Mouse (Mus musculus): ENCODE measurements around the gene Cxcr4. TPM values are rescaled to one million over a fixed set of nuclear protein-coding genes. Genes with fewer than 3 reads are reported as not detected.
A peak's percentile ranks its signal among the peaks of the same experiment; 100 is the strongest.

Gene Cxcr4
- polyA plus RNA-seq, 1 experiment from 2014 or later: 9.2 TPM

DNA sequence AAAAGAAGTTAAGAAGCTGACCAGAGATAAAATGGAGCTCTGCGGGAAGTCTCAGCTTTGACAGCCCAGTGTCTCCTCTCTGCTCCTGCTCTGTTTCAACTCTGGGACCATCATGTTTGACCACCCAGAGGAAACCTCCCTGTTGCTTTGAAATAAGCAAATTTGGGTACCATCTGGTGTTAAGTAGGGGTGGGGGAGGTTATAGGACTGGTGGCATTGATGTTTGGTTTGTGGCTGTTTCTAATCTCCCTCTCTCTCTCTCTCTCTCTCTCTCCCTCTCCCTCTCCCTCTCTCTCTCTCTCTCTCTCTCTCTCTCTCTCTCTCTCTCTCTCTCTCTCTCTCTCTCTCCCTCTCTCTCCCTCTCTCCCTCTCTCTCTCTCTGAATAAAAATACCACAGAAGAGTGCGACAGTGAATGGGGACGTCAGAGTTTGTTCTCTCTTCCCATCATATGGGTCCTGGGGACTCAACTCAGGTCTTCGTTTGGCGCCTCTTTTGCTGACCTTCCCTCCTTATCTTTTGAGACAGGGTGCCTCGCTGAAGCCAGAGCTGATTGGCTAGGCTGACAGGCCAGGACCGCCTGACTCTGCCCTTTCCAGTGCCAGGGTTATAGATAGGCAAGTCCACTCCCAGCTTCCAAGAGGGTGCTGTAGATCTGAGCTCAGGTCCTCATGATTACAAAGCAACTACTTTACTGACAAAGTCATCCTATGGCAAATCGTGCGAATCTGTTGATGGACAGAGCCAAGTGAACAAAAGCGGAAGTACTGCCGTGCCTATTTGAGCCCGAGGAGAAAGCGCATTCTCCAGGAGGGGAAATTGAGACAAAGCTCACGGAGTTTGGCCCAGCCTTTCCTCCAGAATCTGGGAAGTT is 31.4 kb downstream of the Cxcr4 start:
- H3K27me3 ChIP-seq: no peaks in the 10 kb centered on the region
- ATAC-seq (ENCODE audit: low FRiP score, low read depth): 0 out of 2 replicates have a peak, but pooled peaks have one; percentile 19
- no peak overlapping the region for H3K27ac ChIP-seq (replicated peaks)
- H3K36me3 ChIP-seq: no peaks in the 10 kb centered on the region
- H3K4me2 ChIP-seq: no peak overlapping the region
- H3K4me3 ChIP-seq: no peak overlapping the region
- H3K4me1 ChIP-seq (replicated peaks): 0 out of 2 replicates have a peak, but pooled peaks cover 8% of the 10 kb centered on the region
- no peak overlapping the region for H3K9ac ChIP-seq
- H3K9me3 ChIP-seq: no peaks in the 10 kb centered on the region
- 69% methylated on average over 14 of the region's 14 CpGs for WGBS

DNA sequence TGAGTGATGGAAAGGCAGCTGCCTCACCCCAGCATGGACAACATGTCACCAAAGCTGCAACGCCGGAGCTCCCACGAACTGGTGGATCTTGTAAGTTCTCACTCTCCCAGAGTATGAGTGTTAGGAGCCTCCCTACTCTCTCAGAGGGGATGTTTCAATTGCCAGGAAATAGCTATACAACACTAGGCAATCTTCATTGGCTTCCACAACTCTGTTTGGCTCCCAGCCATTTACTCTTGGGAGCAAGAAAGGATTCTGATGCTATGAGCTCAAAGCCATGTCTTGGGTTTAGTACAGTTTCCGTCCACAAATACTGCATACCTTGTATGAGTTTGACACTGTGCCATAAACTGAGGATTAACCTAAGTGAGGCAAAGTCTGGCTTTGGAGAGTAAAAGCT is 34.1 kb downstream of the Cxcr4 start:
- H3K9ac ChIP-seq: no peak overlapping the region
- 75% methylated on average over 4 of the region's 4 CpGs for WGBS
- no peaks in the 10 kb centered on the region for H3K27me3 ChIP-seq
- no peak overlapping the region for H3K4me2 ChIP-seq
- no peak overlapping the region for H3K27ac ChIP-seq (replicated peaks)
- no peak for ATAC-seq (ENCODE audit: low FRiP score, low read depth)
- no peak overlapping the region for H3K4me3 ChIP-seq
- H3K4me1 ChIP-seq (replicated peaks): 0 out of 2 replicates have a peak, but pooled peaks cover 8% of the 10 kb centered on the region
- no peaks in the 10 kb centered on the region for H3K9me3 ChIP-seq
- no peaks in the 10 kb centered on the region for H3K36me3 ChIP-seq

DNA sequence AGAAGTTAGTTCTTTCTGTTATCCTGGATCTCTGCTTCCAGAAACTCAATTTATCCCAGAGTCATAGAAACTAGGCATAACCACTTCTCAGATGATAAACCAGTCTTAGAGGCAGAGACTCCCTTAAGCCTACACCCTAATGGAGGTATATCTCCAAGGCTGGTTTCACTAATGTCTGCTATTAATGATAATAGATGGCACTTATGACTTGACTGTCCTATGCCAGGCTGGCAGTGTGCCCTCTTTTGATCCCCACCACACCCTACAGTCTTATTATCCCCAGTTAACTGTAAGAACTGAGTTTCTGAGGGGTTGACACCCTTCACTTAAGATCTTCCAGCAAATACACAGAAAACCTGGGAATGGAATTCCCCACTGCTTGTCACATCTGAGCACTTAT is 39.5 kb downstream of the Cxcr4 start:
- no peak overlapping the region for H3K27ac ChIP-seq (replicated peaks)
- no peak overlapping the region for H3K9ac ChIP-seq
- H3K27me3 ChIP-seq: no peaks in the 10 kb centered on the region
- H3K4me3 ChIP-seq: no peak overlapping the region
- no peaks in the 10 kb centered on the region for H3K36me3 ChIP-seq
- no peak for ATAC-seq (ENCODE audit: low FRiP score, low read depth)
- H3K4me2 ChIP-seq: no peak overlapping the region
- no peaks in the 10 kb centered on the region for H3K9me3 ChIP-seq
- no peaks in the 10 kb centered on the region for H3K4me1 ChIP-seq (replicated peaks)

DNA sequence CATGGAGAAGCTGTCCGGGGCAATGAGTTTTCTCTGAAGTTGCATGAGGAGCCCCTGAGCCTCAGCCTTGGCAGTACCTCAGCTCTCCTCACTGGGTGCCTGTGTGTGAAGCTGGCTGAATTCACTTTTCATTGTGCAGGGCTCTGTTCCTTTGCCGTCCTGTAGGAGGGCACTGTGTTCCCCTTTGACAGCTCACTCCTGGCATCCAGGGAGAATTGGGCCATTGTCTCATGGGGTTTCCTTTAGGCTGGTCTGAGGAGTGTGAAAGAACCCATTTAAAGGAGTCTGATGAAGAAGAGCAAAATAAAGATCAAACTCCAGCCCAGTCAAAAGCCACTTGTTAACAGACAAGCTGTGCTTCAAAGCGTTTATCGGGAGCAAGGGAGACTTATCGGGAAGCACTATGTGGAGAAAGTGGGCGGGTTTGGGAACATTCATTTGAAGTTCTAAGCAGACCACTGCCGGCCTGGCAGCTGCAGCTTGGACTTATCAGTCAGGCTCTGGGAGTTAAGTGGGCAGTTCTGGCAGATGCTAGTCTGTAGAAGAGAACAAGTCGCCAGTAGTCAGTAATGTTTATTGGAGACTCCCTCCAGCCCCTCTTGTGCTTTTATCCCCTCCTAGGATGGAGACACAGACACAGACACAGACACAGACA is 40.2 kb downstream of the Cxcr4 start:
- H3K4me1 ChIP-seq (replicated peaks): no peaks in the 10 kb centered on the region
- no peaks in the 10 kb centered on the region for H3K27me3 ChIP-seq
- H3K36me3 ChIP-seq: no peaks in the 10 kb centered on the region
- H3K9ac ChIP-seq: no peak overlapping the region
- H3K4me3 ChIP-seq: no peak overlapping the region
- ATAC-seq (ENCODE audit: low FRiP score, low read depth): peak; percentile 72
- no peaks in the 10 kb centered on the region for H3K9me3 ChIP-seq
- WGBS: 11% methylated on average over 8 of the region's 8 CpGs
- H3K27ac ChIP-seq (replicated peaks): peak overlapping the region; percentile 56; the same call in 1 of the 2 replicates
- H3K4me2 ChIP-seq: no peak overlapping the region

DNA sequence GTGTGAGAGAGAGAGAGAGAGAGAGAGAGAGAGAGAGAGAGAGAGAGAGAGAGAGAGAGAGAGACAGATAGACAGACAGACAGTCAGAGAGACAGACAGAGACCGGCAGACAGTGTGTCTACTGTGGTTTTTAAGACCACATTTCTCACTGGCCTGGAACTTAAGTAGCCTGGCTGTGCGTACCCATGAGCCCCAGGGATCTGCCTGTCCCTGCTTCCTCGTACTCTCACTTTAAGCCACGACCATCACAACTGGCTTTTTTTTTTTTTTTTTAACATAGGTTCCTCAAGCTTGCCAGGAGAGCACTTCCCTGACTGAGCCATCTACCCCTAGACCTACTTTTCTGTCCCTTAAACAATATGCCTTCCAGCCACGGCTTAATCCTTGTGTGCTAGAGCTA is 42.7 kb downstream of the Cxcr4 start:
- no peak for ATAC-seq (ENCODE audit: low FRiP score, low read depth)
- 78% methylated on average over 5 of the region's 5 CpGs for WGBS
- Histone ChIP-seq H3K9ac (no peak overlapping the region), H3K4me3 (no peak overlapping the region), H3K9me3 (no peaks in the 10 kb centered on the region), H3K27ac (replicated peaks) (no peak overlapping the region), H3K36me3 (no peaks in the 10 kb centered on the region), H3K4me1 (replicated peaks) (no peaks in the 10 kb centered on the region), H3K4me2 (no peak overlapping the region), H3K27me3 (no peaks in the 10 kb centered on the region)

DNA sequence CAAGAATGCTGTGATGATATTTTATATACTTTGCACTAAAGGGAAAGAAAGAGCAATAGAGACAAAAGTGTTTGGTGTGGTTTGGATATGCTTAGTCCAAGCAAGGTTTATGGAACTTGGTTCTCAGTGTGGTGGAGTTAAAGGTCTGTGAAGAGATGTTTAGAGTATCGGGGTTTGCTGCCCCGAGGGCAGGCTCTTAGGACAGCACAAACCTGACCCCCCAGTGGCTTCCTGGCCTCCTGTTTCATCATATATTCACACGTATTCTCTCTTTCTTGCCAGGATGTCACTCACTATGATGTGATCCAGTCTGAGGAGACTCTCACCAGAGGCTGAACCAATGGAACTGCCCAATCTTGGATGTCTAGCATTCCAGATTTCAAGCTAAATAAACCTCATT is 43.1 kb downstream of the Cxcr4 start:
- no peak for ATAC-seq (ENCODE audit: low FRiP score, low read depth)
- no peak overlapping the region for H3K9ac ChIP-seq
- H3K27me3 ChIP-seq: no peaks in the 10 kb centered on the region
- no peaks in the 10 kb centered on the region for H3K9me3 ChIP-seq
- no peaks in the 10 kb centered on the region for H3K4me1 ChIP-seq (replicated peaks)
- no peaks in the 10 kb centered on the region for H3K36me3 ChIP-seq
- H3K4me2 ChIP-seq: no peak overlapping the region
- WGBS: 77% methylated on average over 3 of the region's 3 CpGs
- H3K4me3 ChIP-seq: no peak overlapping the region
- no peak overlapping the region for H3K27ac ChIP-seq (replicated peaks)

DNA sequence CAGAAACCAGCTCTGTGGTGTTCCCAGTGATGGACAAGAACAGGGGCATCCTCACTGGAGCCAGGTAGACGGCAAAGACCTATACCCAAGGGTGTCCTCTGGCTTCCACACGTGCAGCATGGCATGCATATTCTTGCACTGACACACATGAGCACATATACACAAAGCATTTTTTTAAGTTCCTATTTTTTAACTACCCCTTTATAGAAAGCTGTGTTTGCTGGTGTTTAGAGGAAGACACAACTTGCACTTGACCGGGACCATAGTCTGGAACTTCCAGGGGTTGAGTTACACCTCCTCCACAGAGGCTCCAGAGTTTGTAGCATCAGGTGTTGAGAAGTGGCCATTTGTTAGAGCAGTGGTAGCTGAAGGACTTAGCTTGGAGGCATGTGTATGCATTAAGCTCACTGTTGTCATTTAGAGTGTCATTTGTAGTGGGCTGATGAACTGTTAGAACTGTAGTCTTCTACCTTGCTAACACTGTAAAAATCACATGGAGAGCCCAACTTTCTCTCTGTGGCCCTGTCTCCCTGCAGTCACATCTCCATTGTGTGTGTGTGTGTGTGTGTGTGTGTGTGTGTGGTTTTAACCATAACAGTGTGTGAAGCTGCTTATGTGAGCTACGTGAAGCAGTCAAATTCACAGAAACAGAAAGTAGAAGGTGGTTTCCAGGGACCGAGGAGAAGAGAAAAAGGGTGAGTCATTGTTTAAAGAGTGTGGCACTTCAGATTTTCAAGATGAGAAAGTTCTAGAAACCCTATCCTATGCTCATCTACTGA is 43.7 kb downstream of the Cxcr4 start:
- Histone ChIP-seq H3K36me3 (no peaks in the 10 kb centered on the region), H3K27me3 (no peaks in the 10 kb centered on the region), H3K9ac (no peak overlapping the region), H3K9me3 (no peaks in the 10 kb centered on the region), H3K27ac (replicated peaks) (no peak overlapping the region), H3K4me2 (no peak overlapping the region), H3K4me1 (replicated peaks) (no peaks in the 10 kb centered on the region), H3K4me3 (no peak overlapping the region)
- 92% methylated on average over 5 of the region's 5 CpGs for WGBS
- no peak for ATAC-seq (ENCODE audit: low FRiP score, low read depth)

DNA sequence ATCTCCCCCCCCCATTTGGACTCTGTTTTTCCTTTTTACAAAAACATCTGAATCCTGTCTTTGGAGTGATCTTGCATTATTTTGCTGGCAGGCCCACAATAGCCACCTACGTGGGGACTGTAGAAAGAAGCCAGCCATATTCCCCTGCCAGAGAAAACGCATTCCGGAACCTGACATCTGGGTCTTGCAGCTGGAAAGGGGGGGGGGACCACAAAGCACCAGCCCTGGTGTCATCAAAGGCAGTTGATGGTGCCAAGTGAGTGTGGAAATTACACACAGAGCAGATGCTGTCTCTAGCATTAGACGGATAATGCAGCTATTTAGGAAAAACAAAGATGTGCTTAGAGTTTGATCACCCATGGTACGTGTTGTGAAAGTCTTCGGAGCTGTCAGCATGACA is 46.4 kb downstream of the Cxcr4 start:
- WGBS: 51% methylated on average over 6 of the region's 6 CpGs
- no peaks in the 10 kb centered on the region for H3K4me1 ChIP-seq (replicated peaks)
- ATAC-seq (ENCODE audit: low FRiP score, low read depth): peak; percentile 71; the same call in 1 of the 2 replicates
- H3K9me3 ChIP-seq: no peaks in the 10 kb centered on the region
- H3K4me3 ChIP-seq: no peak overlapping the region
- no peak overlapping the region for H3K4me2 ChIP-seq
- no peak overlapping the region for H3K9ac ChIP-seq
- H3K36me3 ChIP-seq: no peaks in the 10 kb centered on the region
- no peaks in the 10 kb centered on the region for H3K27me3 ChIP-seq
- H3K27ac ChIP-seq (replicated peaks): no peak overlapping the region

DNA sequence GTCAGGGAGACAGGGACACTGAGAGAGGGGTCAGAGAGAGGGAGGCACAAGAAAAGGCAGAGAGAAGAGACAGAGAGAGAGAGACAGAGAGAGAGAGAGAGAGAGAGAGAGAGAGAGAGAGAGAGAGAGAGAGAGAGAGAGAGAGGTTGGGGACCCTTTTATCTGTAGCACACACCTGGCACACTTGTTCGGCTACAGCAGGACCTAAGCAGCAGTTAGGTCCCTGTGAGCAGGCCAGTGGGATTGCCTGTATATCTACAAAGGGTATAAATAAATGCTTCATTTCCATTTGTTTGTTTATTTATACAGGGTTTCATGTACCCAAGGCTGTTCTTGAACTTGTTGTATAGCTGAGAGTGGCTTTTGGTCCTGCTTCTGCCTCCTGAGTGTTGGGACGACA is 49.0 kb downstream of the Cxcr4 start:
- Histone ChIP-seq H3K27ac (replicated peaks) (no peak overlapping the region), H3K4me3 (no peak overlapping the region), H3K4me1 (replicated peaks) (0 out of 2 replicates have a peak, but pooled peaks cover 6% of the 10 kb centered on the region), H3K9me3 (no peaks in the 10 kb centered on the region), H3K4me2 (no peak overlapping the region), H3K36me3 (no peaks in the 10 kb centered on the region), H3K9ac (no peak overlapping the region), H3K27me3 (no peaks in the 10 kb centered on the region)
- 90% methylated on average over 2 of the region's 2 CpGs for WGBS
- no peak for ATAC-seq (ENCODE audit: low FRiP score, low read depth)

DNA sequence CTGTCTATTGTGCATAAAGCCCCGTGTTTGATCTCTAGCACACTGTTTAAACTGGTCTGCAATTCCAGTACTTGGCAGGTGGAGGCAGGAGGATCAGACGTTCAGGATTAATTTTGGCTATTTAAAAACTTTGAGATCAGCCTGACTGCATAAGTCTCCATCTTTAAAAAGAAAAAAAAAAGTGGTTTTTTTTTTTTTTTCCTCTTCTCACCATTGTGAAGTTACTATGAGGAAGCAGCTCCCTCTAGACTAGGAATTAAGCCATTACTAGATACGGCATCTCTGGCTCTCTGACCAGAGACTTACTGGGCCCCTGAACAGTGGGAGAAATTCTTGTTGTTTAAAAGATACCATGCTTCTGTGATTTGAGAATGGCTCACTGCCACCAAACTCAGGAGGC is 49.5 kb downstream of the Cxcr4 start:
- H3K27me3 ChIP-seq: no peaks in the 10 kb centered on the region
- no peak overlapping the region for H3K9ac ChIP-seq
- no peak overlapping the region for H3K4me3 ChIP-seq
- H3K27ac ChIP-seq (replicated peaks): no peak overlapping the region
- no peaks in the 10 kb centered on the region for H3K9me3 ChIP-seq
- 66% methylated on average over 3 of the region's 3 CpGs for WGBS
- H3K36me3 ChIP-seq: no peaks in the 10 kb centered on the region
- 0 out of 2 replicates have a peak, but pooled peaks cover 6% of the 10 kb centered on the region for H3K4me1 ChIP-seq (replicated peaks)
- no peak overlapping the region for H3K4me2 ChIP-seq
- no peak for ATAC-seq (ENCODE audit: low FRiP score, low read depth)

DNA sequence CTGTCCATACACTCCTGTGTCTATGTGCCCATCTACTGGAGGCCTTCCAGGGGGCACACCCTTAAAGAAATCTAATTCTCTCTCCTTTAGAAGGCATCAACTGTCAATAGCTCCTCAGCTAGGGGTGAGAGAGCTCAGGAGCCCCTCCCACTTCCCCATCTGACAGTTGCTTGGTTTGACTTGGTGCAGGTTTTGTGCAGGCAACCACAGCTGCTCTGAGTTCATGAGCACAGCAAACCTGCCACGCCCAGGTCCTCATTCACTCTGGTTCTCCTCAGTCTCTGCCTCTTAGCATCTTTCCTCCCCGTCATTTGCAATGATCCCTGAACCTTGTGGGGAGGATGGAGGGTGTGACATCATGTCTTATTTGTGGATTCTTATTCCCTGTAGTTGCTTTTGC is 51.9 kb downstream of the Cxcr4 start:
- Histone ChIP-seq H3K27me3 (no peaks in the 10 kb centered on the region), H3K36me3 (no peaks in the 10 kb centered on the region), H3K9me3 (no peaks in the 10 kb centered on the region), H3K27ac (replicated peaks) (no peak overlapping the region; the same call in 1 of the 2 replicates), H3K9ac (no peak overlapping the region), H3K4me2 (no peak overlapping the region), H3K4me1 (replicated peaks) (0 out of 2 replicates have a peak, but pooled peaks cover 6% of the 10 kb centered on the region), H3K4me3 (no peak overlapping the region)
- no peak for ATAC-seq (ENCODE audit: low FRiP score, low read depth)
- 80% methylated on average over 2 of the region's 2 CpGs for WGBS

DNA sequence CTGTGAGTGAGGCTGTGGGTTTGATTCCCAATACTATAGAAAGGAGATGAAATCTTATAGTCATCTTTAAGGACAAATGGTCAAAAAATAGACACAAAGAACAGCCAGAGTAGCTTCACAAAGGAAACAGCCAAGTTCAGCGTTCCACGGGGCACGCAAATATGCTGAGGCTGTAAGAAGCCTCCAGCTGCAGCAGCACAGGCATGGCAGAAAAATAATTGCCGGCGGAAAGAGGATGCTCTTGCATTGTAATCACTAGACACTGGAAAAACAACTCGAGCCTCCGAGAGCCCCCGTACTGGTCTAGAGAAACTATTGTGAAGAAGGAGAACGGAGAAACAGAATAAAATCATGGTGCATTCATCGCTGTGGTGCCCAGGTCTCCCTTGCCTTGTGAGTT is 52.5 kb downstream of the Cxcr4 start:
- H3K27ac ChIP-seq (replicated peaks): no peak overlapping the region; the same call in 1 of the 2 replicates
- H3K4me3 ChIP-seq: no peak overlapping the region
- H3K4me2 ChIP-seq: no peak overlapping the region
- ATAC-seq (ENCODE audit: low FRiP score, low read depth): peak; percentile 68; the same call in 1 of the 2 replicates
- H3K36me3 ChIP-seq: no peaks in the 10 kb centered on the region
- WGBS: 30% methylated on average over 10 of the region's 10 CpGs
- 0 out of 2 replicates have a peak, but pooled peaks cover 6% of the 10 kb centered on the region for H3K4me1 ChIP-seq (replicated peaks)
- no peaks in the 10 kb centered on the region for H3K9me3 ChIP-seq
- H3K27me3 ChIP-seq: no peaks in the 10 kb centered on the region
- no peak overlapping the region for H3K9ac ChIP-seq
